Mouse (Mus musculus) stomach, postnatal 0 days (tissue): ENCODE data around the gene Dido1. TPM values are rescaled to one million over a fixed set of nuclear protein-coding genes. Genes with fewer than 3 reads are reported as not detected.

Experiments
- ATAC-seq: fragments of 200-750 bp; cut with Nextera tagmentation; 2 replicates; pipeline ENCODE4 v1.8.0; 2017; ENCODE audit not compliant: low FRiP score, low TSS enrichment
- DNase-seq: peaks from one replicate; pipeline ENCODE4 v3.0.0-alpha.2; 2016; ENCODE audit warnings: low spot score
- H3K27ac ChIP-seq: fragments of 300-500 bp; sonication (generic); replicated peaks from 2 replicates; pipeline ENCODE4 v1.5.1; 2014; ENCODE audit warnings: mild to moderate bottlenecking, control low read depth
- H3K27me3 ChIP-seq: fragments of 300-500 bp; sonication (generic); 2 replicates; pipeline ENCODE4 v1.6.1; 2014; ENCODE audit warnings: low read length; ENCODE audit not compliant: control insufficient read depth, insufficient read depth
- H3K36me3 ChIP-seq: fragments of 300-500 bp; sonication (generic); 2 replicates; pipeline ENCODE4 v1.6.1; 2014; ENCODE audit warnings: low read length, mixed read lengths; ENCODE audit not compliant: control insufficient read depth, insufficient read depth
- H3K4me1 ChIP-seq: fragments of 300-500 bp; sonication (generic); replicated peaks from 2 replicates; pipeline ENCODE4 v1.6.1; 2014; ENCODE audit warnings: antibody characterized with exemption; ENCODE audit not compliant: control insufficient read depth, insufficient read depth
- H3K4me2 ChIP-seq: fragments of 300-500 bp; sonication (generic); replicated peaks from 2 replicates; pipeline ENCODE4 v1.6.1; 2014; ENCODE audit warnings: low read depth, mild to moderate bottlenecking, control low read depth, moderate library complexity
- H3K4me3 ChIP-seq: fragments of 300-500 bp; sonication (generic); 2 replicates; pipeline ENCODE4 v1.5.1; 2014; ENCODE audit warnings: low read depth, low read length, control low read depth
- H3K9ac ChIP-seq: fragments of 300-500 bp; sonication (generic); 2 replicates; pipeline ENCODE4 v1.6.1; 2014; ENCODE audit warnings: mild to moderate bottlenecking, low read length, control low read depth, mixed read lengths
- H3K9me3 ChIP-seq: fragments of 300-500 bp; sonication (generic); 2 replicates; pipeline ENCODE4 v1.6.1; 2016; ENCODE audit warnings: low read length; ENCODE audit not compliant: control insufficient read depth
- CTCF ChIP-seq: IDR thresholded peaks from 2 replicates; pipeline ENCODE4 v1.5.1; 2016; ENCODE audit warnings: antibody characterized with exemption, low read depth, mild to moderate bottlenecking, moderate library complexity
- EP300 ChIP-seq: optimal IDR thresholded peaks from 2 replicates; pipeline ENCODE3; 2016; ENCODE audit warnings: antibody characterized with exemption
- WGBS: fragments of 180-500 bp; shearing (Covaris S2); extraction: QIAGEN DNeasy Blood & Tissue Kit; methylation state at CpG from one replicate; pipeline ENCODE4 v1.1.7; 2014; 5-methylcytosine and 5-hydroxymethylcytosine counted together
- polyA plus RNA-seq: library from polyadenylated mRNA; unstranded; fragments of >200 nt; fragmentation: Nextera tagmentation; extraction: Ambion mirVana; gene quantifications from 2 replicates; pipeline ENCODE4 v1.2.1, GENCODE M21; 2015

Dido1 gene
- polyA plus RNA-seq, 1 experiment from 2014 or later, result 9.7 TPM

DNA sequence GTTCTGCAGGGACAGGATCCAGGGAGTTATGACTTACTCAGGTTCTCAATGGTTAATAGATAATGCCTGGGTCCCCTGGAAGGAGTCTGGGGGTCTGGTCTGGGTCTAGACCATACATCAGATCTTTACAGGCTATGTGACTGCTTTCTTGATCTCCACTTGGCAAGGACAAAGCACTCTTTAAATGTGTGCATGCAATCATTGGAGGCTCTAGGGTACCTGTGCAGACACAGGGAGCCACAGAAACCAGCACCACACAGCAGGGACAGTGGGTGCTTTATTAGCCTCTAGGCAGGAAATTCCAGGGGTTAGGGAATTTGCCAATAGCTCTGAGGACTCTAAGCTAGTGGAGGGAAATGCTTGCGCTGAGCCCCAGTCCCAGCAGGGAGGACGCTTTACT is 97.9 kb downstream of the Dido1 start:
- DNase-seq (no peak), ATAC-seq (no peak)
- Histone ChIP-seq H3K4me2 (no peak overlapping the region), H3K27ac (no peak overlapping the region), H3K4me1 (no peaks in the 10 kb centered on the region), H3K9me3 (no peaks in the 10 kb centered on the region), H3K9ac (no peak overlapping the region), H3K4me3 (no peak overlapping the region), H3K36me3 (no peaks in the 10 kb centered on the region), H3K27me3 (no peaks in the 10 kb centered on the region)
- TF ChIP-seq CTCF, result no peak
- TF ChIP-seq EP300, result no peak
- WGBS, result 64% methylated on average over 2 of the region's 2 CpGs

DNA sequence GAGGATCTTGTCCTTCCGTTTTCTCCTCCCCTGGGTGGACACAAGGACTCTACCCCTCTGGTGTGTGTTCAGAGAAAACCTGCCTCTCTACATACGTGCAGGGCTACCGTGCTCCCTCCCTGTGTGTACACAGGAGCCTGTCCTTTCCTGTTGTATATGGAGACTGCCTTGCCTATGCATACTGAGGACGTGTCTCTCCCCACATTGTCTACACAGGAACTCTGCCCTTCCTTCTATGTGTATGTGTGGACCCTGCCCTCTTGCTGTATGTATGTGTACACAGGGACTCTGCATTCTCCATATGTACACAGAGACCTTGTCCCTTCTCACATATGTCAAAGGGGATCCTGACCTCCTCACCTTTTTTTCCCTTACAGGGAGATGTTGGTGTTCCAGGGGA is 99.5 kb downstream of the Dido1 start:
- Histone ChIP-seq H3K36me3 (no peaks in the 10 kb centered on the region), H3K9ac (no peak overlapping the region), H3K4me1 (no peaks in the 10 kb centered on the region), H3K4me2 (no peak overlapping the region), H3K9me3 (no peaks in the 10 kb centered on the region), H3K4me3 (no peak overlapping the region), H3K27ac (no peak overlapping the region), H3K27me3 (no peaks in the 10 kb centered on the region)
- TF ChIP-seq CTCF (no peak), EP300 (no peak)
- DNase-seq, result no peak
- peak; percentile 75 for ATAC-seq
- whole genome bisulfite sequencing, result 44% methylated on average over 4 of the region's 4 CpGs

Other genes starting within 250 kb of the Dido1 start
- 0.11 and 0.12 TPM in 2 replicates for gene Ntsr1, start 210.0 kb downstream of the Dido1 start, polyA plus RNA-seq
- gene Mrgbp, start 128.7 kb downstream of the Dido1 start, polyA plus RNA-seq, result 15.9 and 16.1 TPM in 2 replicates
- 23.9 and 24.5 TPM in 2 replicates for gene Ogfr, start 120.8 kb downstream of the Dido1 start, polyA plus RNA-seq
- gene Col9a3, start 112.2 kb downstream of the Dido1 start, polyA plus RNA-seq, result 1.6 TPM in 2 replicates
- gene Tcfl5, start 67.3 kb downstream of the Dido1 start, polyA plus RNA-seq, result 0.05 and 0.22 TPM in 2 replicates
- gene Gid8, start 118 bp upstream of the Dido1 start, polyA plus RNA-seq, result 59.6 and 60.7 TPM in 2 replicates
- gene Slc17a9, start 15.3 kb upstream of the Dido1 start, polyA plus RNA-seq, result 3.0 and 3.6 TPM in 2 replicates
- not detected in 2 replicates for gene Bhlhe23, start 66.9 kb upstream of the Dido1 start, polyA plus RNA-seq
- 26.2 and 27.6 TPM in 2 replicates for gene Ythdf1, start 210.9 kb upstream of the Dido1 start, polyA plus RNA-seq
- 0.06 and 0.11 TPM in 2 replicates for gene Birc7, start 219.0 kb upstream of the Dido1 start, polyA plus RNA-seq
- gene Nkain4, start 244.7 kb upstream of the Dido1 start, polyA plus RNA-seq, result 42.7 and 44.0 TPM in 2 replicates